Mouse (Mus musculus): ENCODE measurements around the gene Naif1. TPM values are rescaled to one million over a fixed set of nuclear protein-coding genes. Genes with fewer than 3 reads are reported as not detected.

The Naif1 gene
- total RNA-seq, 2 experiments from 2014 or later: 3.4 TPM

DNA sequence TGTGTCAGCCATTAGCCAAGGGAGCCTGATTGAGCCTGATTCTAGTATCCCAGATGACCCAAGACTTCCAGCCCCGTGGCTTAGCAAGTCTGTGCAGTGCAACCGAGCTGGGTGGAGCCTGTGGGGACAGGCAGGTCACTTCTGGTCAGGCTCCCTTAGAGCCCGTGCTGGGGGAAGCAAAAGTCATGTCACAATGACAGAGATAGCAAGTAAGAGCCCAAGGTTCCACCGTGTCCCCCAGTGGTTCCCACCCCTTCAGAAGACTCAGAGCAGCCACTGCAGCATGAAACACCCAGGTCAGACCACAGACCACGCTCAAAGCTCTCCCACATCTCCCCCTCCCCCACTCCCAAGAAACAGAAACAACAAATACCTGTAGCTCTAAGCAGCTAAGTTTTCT, 45.9 kb downstream of the Naif1 start:
- no peak for DNase-seq (ENCODE audit: low spot score in 2 of 2)

DNA sequence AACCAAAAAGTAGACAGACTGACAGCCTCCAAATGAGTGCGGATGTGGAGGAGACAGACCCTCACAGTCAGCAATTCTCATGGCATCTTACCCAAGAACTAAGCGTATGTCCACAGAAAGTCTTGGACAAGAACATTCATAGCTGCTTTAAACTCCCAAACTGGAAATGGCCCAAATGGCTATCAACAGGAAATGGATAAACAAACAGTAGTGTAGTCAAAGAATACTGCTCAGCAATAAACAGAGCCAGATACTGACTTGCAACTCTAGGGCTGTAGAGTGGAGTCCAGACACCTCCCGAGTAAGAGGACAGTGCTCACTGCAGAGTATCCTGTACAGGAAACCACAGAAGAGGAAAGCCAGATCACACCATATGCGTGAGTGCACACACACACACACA, 49.1 kb downstream of the Naif1 start:
- DNase-seq (ENCODE audit: low spot score in 2 of 2): no peak

DNA sequence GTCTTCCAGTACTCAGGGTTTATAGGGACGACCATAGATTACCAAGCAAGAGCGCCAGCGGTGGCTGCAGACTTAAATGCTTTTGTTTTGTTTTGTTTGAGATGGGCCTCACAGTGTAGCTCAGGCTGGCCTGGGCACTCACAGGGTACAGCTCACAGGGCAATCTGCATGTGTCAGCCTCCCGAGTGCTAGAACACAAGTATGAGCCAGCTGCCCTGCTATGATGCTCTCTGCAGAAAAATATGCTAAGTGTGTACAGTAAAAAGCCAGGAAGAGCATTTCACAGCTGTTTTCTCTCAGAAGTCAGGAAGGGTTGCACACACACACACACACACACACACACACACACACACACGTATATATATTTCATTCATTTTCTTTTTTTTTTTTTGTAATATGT, 50.2 kb downstream of the Naif1 start:
- DNase-seq (ENCODE audit: low spot score in 2 of 2): no peak

GRCm38 (mm10) chr2:32501754-32502324, 51.6 kb downstream of the Naif1 start:
- no peak for DNase-seq (ENCODE audit: low spot score in 2 of 2)

DNA sequence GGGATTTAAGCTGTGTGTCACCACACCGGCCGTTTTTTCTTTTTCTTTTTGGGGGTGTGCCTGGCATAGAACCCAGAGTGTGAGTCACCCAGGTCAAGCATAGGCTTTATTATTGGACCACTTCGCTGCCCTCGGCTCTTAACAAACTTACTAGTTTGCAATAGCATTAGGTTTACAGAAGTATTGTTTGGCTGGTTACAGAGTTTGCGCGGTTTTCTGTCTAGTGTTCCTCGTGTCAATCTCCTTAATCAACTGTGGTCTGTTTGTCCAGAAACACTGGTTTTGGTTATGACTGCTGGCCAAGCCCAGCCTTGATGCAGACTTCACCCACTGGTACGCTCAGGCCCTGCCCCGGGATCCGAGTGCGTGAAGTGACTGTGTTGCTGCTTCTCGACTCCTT, 52.6 kb downstream of the Naif1 start:
- no peak for DNase-seq (ENCODE audit: low spot score in 2 of 2)

GRCm38 (mm10) chr2:32503588-32503987, 53.3 kb downstream of the Naif1 start:
- no peak for DNase-seq (ENCODE audit: low spot score in 2 of 2)

GRCm38 (mm10) chr2:32505536-32505935, 55.3 kb downstream of the Naif1 start:
- no peak for DNase-seq (ENCODE audit: low spot score in 2 of 2)

Other genes with a start within 250 kb of the Naif1 start
- 10 to 100 TPM; 28.2 to 28.5 TPM for gene Pomt1, start 213.9 kb upstream of the Naif1 start, total RNA-seq (2021)
- 10 to 100 TPM; 64.8 to 64.9 TPM for gene Uck1, start 190.3 kb upstream of the Naif1 start, total RNA-seq (2021)
- gene Golga2, start 163.1 kb upstream of the Naif1 start, total RNA-seq (2021): 10 to 100 TPM; 75.1 to 78.9 TPM
- 100 to 1,000 TPM; 237 to 239 TPM for gene Swi5, start 162.4 kb upstream of the Naif1 start, total RNA-seq (2021)
- 10 to 100 TPM; 74.6 to 75.0 TPM for gene Ciz1, start 98.1 kb upstream of the Naif1 start, total RNA-seq (2021)
- gene Dnm1, start 97.1 kb upstream of the Naif1 start, total RNA-seq (2021): 100 to 1,000 TPM; 715 to 725 TPM
- 100 to 1,000 TPM; 163 to 168 TPM for gene 1110008P14Rik, start 68.5 kb upstream of the Naif1 start, total RNA-seq (2021)
- 1 to 10 TPM; 2.4 to 2.9 TPM for gene Lcn2, start 62.2 kb upstream of the Naif1 start, total RNA-seq (2021)
- 10 to 100 TPM; 42.0 to 42.5 TPM for gene Ptges2, start 54.6 kb upstream of the Naif1 start, total RNA-seq (2021)
- 10 to 100 TPM; 46.0 to 48.9 TPM for gene Slc25a25, start 988 bp downstream of the Naif1 start, total RNA-seq (2021)
- 10 to 100 TPM; 34.8 to 38.0 TPM for gene Fam102a, start 84.9 kb downstream of the Naif1 start, total RNA-seq (2021)
- 10 to 100 TPM; 69.6 to 88.4 TPM for gene Dpm2, start 120.4 kb downstream of the Naif1 start, total RNA-seq (2021)
- 1 to 10 TPM; 6.4 to 7.1 TPM for gene Pip5kl1, start 124.3 kb downstream of the Naif1 start, total RNA-seq (2021)
- gene 9430097D07Rik, start 125.2 kb downstream of the Naif1 start, total RNA-seq (2021): under 1 TPM; 0.45 to 0.64 TPM
- gene St6galnac4, start 136.6 kb downstream of the Naif1 start, total RNA-seq (2021): 10 to 100 TPM; 41.9 to 47.1 TPM
- 100 to 1,000 TPM in 1 of 2 experiments, 10 to 100 TPM in 1; 99.1 to 104 TPM for gene St6galnac6, start 149.3 kb downstream of the Naif1 start, total RNA-seq (2021)
- gene Ak1, start 171.3 kb downstream of the Naif1 start, total RNA-seq (2021): 100 to 1,000 TPM; 109 TPM
- 10 to 100 TPM; 25.9 to 28.2 TPM for gene Eng, start 196.1 kb downstream of the Naif1 start, total RNA-seq (2021)